Mouse (Mus musculus): ENCODE data around the gene Phkb. TPM values are rescaled to one million over a fixed set of nuclear protein-coding genes. Genes with fewer than 3 reads are reported as not detected.

Gene Phkb
- 10 to 100 TPM; 32.5 to 35.0 TPM for total RNA-seq (2023)

GRCm38 (mm10) chr8:85840657-85841488 is at the start of gene Phkb, which contains the start of gene Itfg1:
Phkb (plus strand) TSS chr8:85840959.
Itfg1 (minus strand) TSS chr8:85840921.

Other genes with a start within 250 kb of the Phkb start
- 1 to 10 TPM; 5.3 to 7.5 TPM for gene Neto2, start 140.0 kb upstream of the Phkb start, total RNA-seq (2023)
- 10 to 100 TPM; 28.5 to 31.0 TPM for gene Itfg1, start within 50 bp of the Phkb start, total RNA-seq (2023)

Measured in neutrophil, adult 83 days (primary cell).